Mouse (Mus musculus) left cerebral cortex, adult 18-20 months (tissue): ENCODE data around the gene Casq2. TPM values are rescaled to one million over a fixed set of nuclear protein-coding genes. Genes with fewer than 3 reads are reported as not detected.

ENCODE experiments used
- DNase-seq, 2 experiments: peaks; one replicate each; pipeline ENCODE4 v3.0.0; 2021 to 2022; ENCODE audit warnings: low spot score in 2 of 2, mixed read lengths in 1 of 2
- long read RNA-seq, 2 experiments: library from polyadenylated mRNA; stranded (forward); transcript quantifications; one replicate each; pipeline ENCODE4 v2.0.0; 2021
- total RNA-seq, 2 experiments: library from RNA; stranded (reverse); gene quantifications; 2 replicates each; pipeline ENCODE4 v1.2.3; 2021

Casq2 gene
- 1 to 10 TPM; 1.7 to 2.2 TPM for total RNA-seq
- long read RNA-seq, experiment 1, partial matches to known transcripts, result 0 of 2 reads
- long read RNA-seq, experiment 1, other reads (novel, unspliced or antisense), result 0 of 2 reads
- long read RNA-seq, experiment 2, partial matches to known transcripts, result 0 of 5 reads
- long read RNA-seq, experiment 2, other reads (novel, unspliced or antisense), result 1 of 5 reads

GRCm38 (mm10) chr3:102086283-102086682, at the start of gene Casq2:
Gene Casq2 (plus strand): TSS chr3:102086415.
- no peak for DNase-seq

- no peak for DNase-seq
Observed at GRCm38 (mm10) chr3:102037806-102038205, 48.4 kb upstream of the Casq2 start.

- DNase-seq, result no peak
Observed at GRCm38 (mm10) chr3:102038608-102039007, 47.6 kb upstream of the Casq2 start.

GRCm38 (mm10) chr3:102041632-102042031, 44.6 kb upstream of the Casq2 start:
- DNase-seq, result no peak

- no peak for DNase-seq
Observed at GRCm38 (mm10) chr3:102045071-102045470, 41.1 kb upstream of the Casq2 start.

GRCm38 (mm10) chr3:102047532-102047931, 38.7 kb upstream of the Casq2 start:
- DNase-seq, result no peak

GRCm38 (mm10) chr3:102049207-102050104, 36.8 kb upstream of the Casq2 start:
- no peak for DNase-seq

GRCm38 (mm10) chr3:102052036-102052435, 34.2 kb upstream of the Casq2 start:
- no peak for DNase-seq

GRCm38 (mm10) chr3:102053293-102053692, 32.9 kb upstream of the Casq2 start:
- DNase-seq, result no peak

- no peak for DNase-seq
Observed at GRCm38 (mm10) chr3:102055878-102056277, 30.3 kb upstream of the Casq2 start.

- no peak for DNase-seq
Observed at GRCm38 (mm10) chr3:102060065-102060464, 26.1 kb upstream of the Casq2 start.

- peak; percentile 49 to 54 for DNase-seq
Observed at GRCm38 (mm10) chr3:102061923-102062670, 24.1 kb upstream of the Casq2 start.

GRCm38 (mm10) chr3:102062671-102063010, 23.6 kb upstream of the Casq2 start:
- DNase-seq, result no peak

GRCm38 (mm10) chr3:102063273-102064120, 22.7 kb upstream of the Casq2 start:
- no peak for DNase-seq

GRCm38 (mm10) chr3:102064566-102064965, 21.6 kb upstream of the Casq2 start:
- DNase-seq, result no peak

- DNase-seq, result no peak
Observed at GRCm38 (mm10) chr3:102067306-102067705, 18.9 kb upstream of the Casq2 start.

GRCm38 (mm10) chr3:102067861-102068260, 18.4 kb upstream of the Casq2 start:
- DNase-seq, result no peak

- no peak for DNase-seq
Observed at GRCm38 (mm10) chr3:102069260-102069659, 17.0 kb upstream of the Casq2 start.

GRCm38 (mm10) chr3:102069686-102070085, 16.5 kb upstream of the Casq2 start:
- DNase-seq, result no peak

GRCm38 (mm10) chr3:102070360-102070759, 15.9 kb upstream of the Casq2 start:
- peak; percentile 11 to 17 for DNase-seq

- DNase-seq, result peak; percentile 54 to 60
Observed at GRCm38 (mm10) chr3:102071016-102071415, 15.2 kb upstream of the Casq2 start.
